Mouse (Mus musculus): ENCODE data around the gene Celsr3. TPM values are rescaled to one million over a fixed set of nuclear protein-coding genes. Genes with fewer than 3 reads are reported as not detected.

The Celsr3 gene
- polyA plus RNA-seq, 1 experiment from 2014 or later, result 10.7 TPM

DNA sequence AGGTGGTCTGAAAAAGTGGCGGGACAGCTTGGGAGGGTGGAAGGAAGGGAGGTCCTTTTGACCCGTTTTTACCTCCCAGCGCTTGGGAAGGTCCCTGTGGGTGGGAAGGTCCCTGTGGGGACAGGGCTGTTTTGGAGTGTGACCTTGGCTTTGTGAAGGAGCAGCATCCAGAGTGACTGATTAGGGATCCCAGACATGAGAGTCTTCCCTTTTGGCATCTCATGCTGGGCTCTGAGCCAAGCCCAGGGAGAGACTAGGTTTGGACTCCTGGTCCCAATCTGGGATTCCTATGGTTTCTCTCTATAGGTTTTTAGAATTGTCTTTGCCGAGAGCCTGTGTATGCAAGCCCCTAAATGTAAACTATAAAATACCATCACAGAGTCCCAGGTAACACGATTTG, 15.6 kb upstream of the Celsr3 start:
- 84% methylated on average over 5 of the region's 5 CpGs for WGBS
- Histone ChIP-seq H3K27ac (ENCODE audit: low read depth, low read length) (no peak overlapping the region), H3K9ac (ENCODE audit: low read length) (no peak overlapping the region), H3K4me1 (ENCODE audit: control insufficient read depth, insufficient read depth, low read length) (peaks cover 6% of the 10 kb centered on the region), H3K36me3 (ENCODE audit: control insufficient read depth, insufficient read depth, low read length) (peaks cover 53% of the 10 kb centered on the region), H3K27me3 (replicated peaks; ENCODE audit: control insufficient read depth, insufficient read depth, low read length) (no peaks in the 10 kb centered on the region), H3K4me3 (ENCODE audit: low read depth, low read length) (no peak overlapping the region), H3K4me2 (ENCODE audit: low read length) (no peak overlapping the region), H3K9me3 (replicated peaks; ENCODE audit: control insufficient read depth, low read length) (no peaks in the 10 kb centered on the region)
- DNase-seq (ENCODE audit: low spot score) (no peak), ATAC-seq (no peak)

DNA sequence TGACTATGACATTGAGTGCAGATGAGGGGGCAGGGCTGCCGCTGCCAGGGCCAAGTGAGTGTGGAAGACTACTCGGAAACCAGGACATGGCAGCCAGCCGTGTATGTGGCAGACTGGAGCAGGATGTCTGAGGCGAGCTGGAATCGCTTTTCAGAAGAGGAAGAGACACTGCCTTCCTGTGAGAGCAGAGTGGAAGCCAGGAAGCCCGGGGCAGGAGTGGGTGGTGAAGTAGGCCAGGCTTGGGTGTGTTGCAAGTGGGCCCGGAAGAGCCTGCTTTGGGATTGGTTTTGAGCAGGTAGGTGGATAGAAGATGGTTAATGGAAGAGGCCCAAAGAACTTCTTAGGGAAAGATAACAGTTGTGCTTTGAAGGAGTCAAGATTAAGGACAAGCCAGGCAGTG, 10.6 kb upstream of the Celsr3 start:
- Histone ChIP-seq H3K9me3 (replicated peaks; ENCODE audit: control insufficient read depth, low read length) (no peaks in the 10 kb centered on the region), H3K36me3 (ENCODE audit: control insufficient read depth, insufficient read depth, low read length) (peaks cover 57% of the 10 kb centered on the region), H3K4me2 (ENCODE audit: low read length) (no peak overlapping the region), H3K9ac (ENCODE audit: low read length) (no peak overlapping the region), H3K4me3 (ENCODE audit: low read depth, low read length) (no peak overlapping the region), H3K4me1 (ENCODE audit: control insufficient read depth, insufficient read depth, low read length) (no peaks in the 10 kb centered on the region), H3K27ac (ENCODE audit: low read depth, low read length) (no peak overlapping the region), H3K27me3 (replicated peaks; ENCODE audit: control insufficient read depth, insufficient read depth, low read length) (no peaks in the 10 kb centered on the region)
- no peak for ATAC-seq
- DNase-seq (ENCODE audit: low spot score), result no peak
- WGBS, result 83% methylated on average over 7 of the region's 7 CpGs

DNA sequence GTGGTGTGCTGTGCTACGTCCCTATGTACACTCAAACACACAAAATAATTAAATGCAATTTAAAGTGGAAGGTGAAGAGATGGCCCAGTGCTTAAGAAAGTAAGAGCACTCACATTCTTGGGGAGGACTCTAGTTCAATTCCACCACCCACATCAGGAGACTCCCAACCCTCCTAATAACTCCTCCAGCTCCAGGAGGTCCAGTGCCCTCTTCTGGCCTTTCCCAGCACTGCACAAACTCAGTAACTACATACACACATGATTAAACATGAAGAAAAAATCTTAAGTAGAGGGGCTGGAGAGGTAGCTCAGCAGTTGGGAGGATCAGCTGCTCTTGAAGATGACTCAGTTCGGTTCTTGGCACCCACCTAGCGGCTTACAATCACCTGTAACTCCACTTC, 6.6 kb upstream of the Celsr3 start:
- ATAC-seq (no peak), DNase-seq (ENCODE audit: low spot score) (peak; percentile 62)
- Histone ChIP-seq H3K4me2 (ENCODE audit: low read length) (no peak overlapping the region), H3K4me1 (ENCODE audit: control insufficient read depth, insufficient read depth, low read length) (0 out of 2 replicates have a peak, but pooled peaks cover 2% of the 10 kb centered on the region), H3K36me3 (ENCODE audit: control insufficient read depth, insufficient read depth, low read length) (peaks cover 34% of the 10 kb centered on the region), H3K27me3 (replicated peaks; ENCODE audit: control insufficient read depth, insufficient read depth, low read length) (peaks cover 9% of the 10 kb centered on the region; the same call in 1 of the 2 replicates), H3K9ac (ENCODE audit: low read length) (no peak overlapping the region), H3K27ac (ENCODE audit: low read depth, low read length) (no peak overlapping the region), H3K4me3 (ENCODE audit: low read depth, low read length) (no peak overlapping the region), H3K9me3 (replicated peaks; ENCODE audit: control insufficient read depth, low read length) (no peaks in the 10 kb centered on the region)
- WGBS, result 52% methylated on average over 3 of the region's 3 CpGs

DNA sequence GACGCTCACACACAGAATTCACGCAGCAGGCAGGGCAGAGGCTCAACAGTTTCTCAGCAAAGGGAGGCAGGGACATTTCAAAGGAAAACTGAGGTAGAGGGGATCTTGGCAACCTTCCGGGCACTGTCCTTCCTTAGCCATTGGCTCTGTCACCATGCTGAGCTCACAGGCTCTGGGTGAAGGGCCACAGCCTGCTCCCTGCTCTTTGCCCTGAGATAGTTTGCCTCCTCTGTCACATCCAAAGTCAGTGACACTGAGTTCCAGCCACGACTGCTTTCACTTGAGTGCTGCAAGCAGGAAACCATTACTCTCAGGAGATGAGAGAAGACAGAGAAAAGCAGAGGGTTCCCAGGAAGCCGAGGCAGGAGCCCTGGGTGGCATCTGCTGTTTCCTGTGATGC, 6.0 kb upstream of the Celsr3 start:
- H3K27ac ChIP-seq (ENCODE audit: low read depth, low read length), result no peak overlapping the region
- H3K4me2 ChIP-seq (ENCODE audit: low read length), result no peak overlapping the region
- H3K9ac ChIP-seq (ENCODE audit: low read length), result no peak overlapping the region
- ATAC-seq, result no peak
- no peak for DNase-seq (ENCODE audit: low spot score)
- WGBS, result 75% methylated on average over 5 of the region's 5 CpGs
- 0 out of 2 replicates have a peak, but pooled peaks cover 3% of the 10 kb centered on the region for H3K4me1 ChIP-seq (ENCODE audit: control insufficient read depth, insufficient read depth, low read length)
- H3K27me3 ChIP-seq (replicated peaks; ENCODE audit: control insufficient read depth, insufficient read depth, low read length), result peaks cover 9% of the 10 kb centered on the region; the same call in 1 of the 2 replicates
- H3K4me3 ChIP-seq (ENCODE audit: low read depth, low read length), result no peak overlapping the region
- H3K9me3 ChIP-seq (replicated peaks; ENCODE audit: control insufficient read depth, low read length), result no peaks in the 10 kb centered on the region
- peaks cover 28% of the 10 kb centered on the region for H3K36me3 ChIP-seq (ENCODE audit: control insufficient read depth, insufficient read depth, low read length)

DNA sequence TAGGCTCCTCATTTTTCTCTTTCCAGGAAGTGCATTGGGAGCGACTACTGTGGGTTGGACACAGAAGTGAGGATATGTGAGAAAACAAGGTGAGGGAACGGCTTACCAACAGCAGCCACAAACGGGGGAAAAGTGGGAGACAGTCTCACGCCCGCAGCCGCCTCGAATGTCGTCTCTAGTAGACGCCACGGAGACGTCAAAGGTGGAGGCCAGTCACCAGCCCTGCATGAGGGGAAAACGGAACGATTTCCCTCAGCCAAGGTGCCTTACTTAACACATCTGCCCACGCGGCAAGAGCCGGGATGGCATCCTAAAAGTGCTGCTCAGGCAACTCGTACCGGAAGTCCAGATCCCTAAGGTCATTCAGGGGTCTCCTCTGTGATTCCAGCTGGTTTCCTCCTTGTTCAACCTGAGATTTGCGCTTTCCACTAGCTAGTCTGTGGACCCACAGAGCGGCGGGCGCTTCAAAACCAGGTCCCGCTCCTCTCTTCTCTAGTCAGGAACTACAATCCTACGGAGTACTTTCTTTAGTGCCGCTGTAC, 1.9 kb upstream of the Celsr3 start:
- Histone ChIP-seq H3K9ac (ENCODE audit: low read length) (peak overlapping the region; percentile 89), H3K4me1 (ENCODE audit: control insufficient read depth, insufficient read depth, low read length) (peaks cover 12% of the 10 kb centered on the region; the same call in 1 of the 2 replicates), H3K4me2 (ENCODE audit: low read length) (peak overlapping the region; percentile 73), H3K4me3 (ENCODE audit: low read depth, low read length) (peak overlapping the region; percentile 75), H3K27ac (ENCODE audit: low read depth, low read length) (peak overlapping the region; percentile 2; the same call in 1 of the 2 replicates), H3K9me3 (replicated peaks; ENCODE audit: control insufficient read depth, low read length) (no peaks in the 10 kb centered on the region), H3K36me3 (ENCODE audit: control insufficient read depth, insufficient read depth, low read length) (peaks cover 18% of the 10 kb centered on the region), H3K27me3 (replicated peaks; ENCODE audit: control insufficient read depth, insufficient read depth, low read length) (peaks cover 9% of the 10 kb centered on the region; the same call in 1 of the 2 replicates)
- DNase-seq (ENCODE audit: low spot score) (no peak), ATAC-seq (no peak)
- WGBS, result 5% methylated on average over 25 of the region's 25 CpGs

DNA sequence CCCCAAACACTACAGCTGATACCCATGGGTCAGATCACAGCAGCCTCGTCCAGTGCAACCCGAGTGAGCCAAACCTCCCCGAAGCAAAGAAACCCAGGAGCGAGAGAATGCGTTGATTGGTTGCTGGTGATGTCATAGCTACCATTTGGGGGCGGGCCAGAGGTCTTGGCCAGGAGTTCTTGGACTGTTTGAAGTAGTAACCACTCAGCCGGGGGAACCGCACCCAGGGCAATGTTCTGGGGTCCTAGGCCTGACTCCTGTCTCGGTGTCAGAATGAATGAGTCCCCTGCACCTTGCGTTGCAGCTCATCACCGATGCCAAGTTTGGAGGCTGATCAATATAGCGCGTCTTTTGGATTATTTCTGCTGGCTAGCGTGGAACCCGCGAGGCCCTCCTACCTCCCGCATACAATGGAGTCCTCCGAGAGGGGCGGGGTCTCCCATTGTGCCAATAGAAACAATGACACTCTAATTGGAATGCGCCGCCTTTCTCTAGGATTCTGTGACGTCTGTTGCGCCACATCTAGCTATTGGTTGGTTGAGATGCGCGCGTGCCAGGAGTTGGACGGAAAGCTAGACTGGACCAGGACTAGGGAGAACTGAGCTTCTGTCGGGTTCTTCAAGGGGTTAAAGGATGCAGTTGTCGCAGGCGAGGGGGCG, 1.2 kb upstream of the Celsr3 start:
- Histone ChIP-seq H3K36me3 (ENCODE audit: control insufficient read depth, insufficient read depth, low read length) (peaks cover 24% of the 10 kb centered on the region), H3K27me3 (replicated peaks; ENCODE audit: control insufficient read depth, insufficient read depth, low read length) (peaks cover 15% of the 10 kb centered on the region; the same call in 1 of the 2 replicates), H3K4me1 (ENCODE audit: control insufficient read depth, insufficient read depth, low read length) (peaks cover 17% of the 10 kb centered on the region; the same call in 1 of the 2 replicates), H3K27ac (ENCODE audit: low read depth, low read length) (peak overlapping the region; percentile 70), H3K4me3 (ENCODE audit: low read depth, low read length) (peak overlapping the region; percentile 75), H3K4me2 (ENCODE audit: low read length) (peak overlapping the region; percentile 73), H3K9me3 (replicated peaks; ENCODE audit: control insufficient read depth, low read length) (no peaks in the 10 kb centered on the region), H3K9ac (ENCODE audit: low read length) (peak overlapping the region; percentile 89)
- DNase-seq (ENCODE audit: low spot score) (peak; percentile 97), ATAC-seq (peak; percentile 82)
- WGBS, result under 1% methylated on average over 31 of the region's 31 CpGs

DNA sequence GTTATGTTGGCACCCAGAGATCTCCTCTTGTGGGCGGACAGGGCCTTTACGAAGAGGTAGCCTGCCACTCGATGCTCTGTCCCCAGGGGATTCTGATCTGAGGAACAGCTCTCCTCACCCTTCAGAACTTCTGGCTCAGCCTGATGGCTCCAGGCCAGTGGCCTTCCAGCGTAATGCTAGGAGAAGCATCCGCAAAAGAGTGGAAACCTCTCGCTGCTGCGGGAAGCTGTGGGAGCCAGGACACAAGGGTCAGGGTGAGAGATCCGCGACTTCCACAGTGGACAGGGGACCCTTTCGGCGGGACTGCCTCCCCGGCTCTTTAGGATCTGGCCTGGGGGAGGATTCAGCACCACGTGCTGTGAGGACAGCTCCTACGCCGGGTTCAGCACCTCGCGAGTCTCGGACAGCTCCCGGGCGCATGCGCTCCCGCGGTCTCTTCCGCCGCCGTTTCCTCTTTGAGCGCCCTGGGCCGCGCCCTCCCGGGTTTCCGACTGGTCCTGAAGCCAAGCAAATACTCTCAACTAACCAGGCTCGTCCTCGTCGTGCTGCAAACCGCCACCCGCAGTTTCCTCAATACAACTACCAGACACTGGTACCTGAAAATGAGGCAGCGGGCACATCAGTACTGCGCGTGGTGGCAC, 700 bp downstream of the Celsr3 start:
- ATAC-seq, result peak; percentile 11; the same call in 1 of the 2 replicates
- Histone ChIP-seq H3K4me1 (ENCODE audit: control insufficient read depth, insufficient read depth, low read length) (peaks cover 32% of the 10 kb centered on the region), H3K4me3 (ENCODE audit: low read depth, low read length) (peak overlapping the region; percentile 75), H3K27me3 (replicated peaks; ENCODE audit: control insufficient read depth, insufficient read depth, low read length) (peaks cover 25% of the 10 kb centered on the region; the same call in 1 of the 2 replicates), H3K36me3 (ENCODE audit: control insufficient read depth, insufficient read depth, low read length) (peaks cover 37% of the 10 kb centered on the region), H3K9ac (ENCODE audit: low read length) (peak overlapping the region; percentile 89), H3K9me3 (replicated peaks; ENCODE audit: control insufficient read depth, low read length) (no peaks in the 10 kb centered on the region), H3K27ac (ENCODE audit: low read depth, low read length) (peak overlapping the region; percentile 72), H3K4me2 (ENCODE audit: low read length) (peak overlapping the region; percentile 73)
- peak; percentile 67 for DNase-seq (ENCODE audit: low spot score)
- WGBS, result under 1% methylated on average over 36 of the region's 39 CpGs

DNA sequence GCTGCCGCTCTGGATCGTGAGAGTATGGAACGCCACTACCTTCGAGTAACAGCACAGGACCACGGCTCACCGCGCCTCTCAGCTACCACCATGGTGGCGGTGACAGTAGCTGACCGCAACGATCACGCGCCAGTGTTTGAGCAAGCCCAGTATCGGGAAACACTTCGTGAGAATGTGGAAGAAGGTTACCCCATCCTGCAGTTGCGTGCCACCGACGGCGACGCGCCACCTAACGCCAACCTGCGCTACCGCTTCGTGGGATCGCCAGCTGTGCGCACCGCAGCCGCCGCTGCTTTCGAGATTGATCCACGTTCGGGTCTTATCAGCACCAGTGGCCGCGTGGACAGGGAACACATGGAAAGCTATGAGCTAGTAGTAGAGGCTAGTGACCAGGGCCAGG, 1.3 kb downstream of the Celsr3 start:
- Histone ChIP-seq H3K27ac (ENCODE audit: low read depth, low read length) (no peak overlapping the region; the same call in 1 of the 2 replicates), H3K9ac (ENCODE audit: low read length) (peak overlapping the region; percentile 89), H3K4me3 (ENCODE audit: low read depth, low read length) (peak overlapping the region; percentile 75), H3K4me2 (ENCODE audit: low read length) (peak overlapping the region; percentile 73), H3K36me3 (ENCODE audit: control insufficient read depth, insufficient read depth, low read length) (peaks cover 42% of the 10 kb centered on the region), H3K9me3 (replicated peaks; ENCODE audit: control insufficient read depth, low read length) (no peaks in the 10 kb centered on the region), H3K27me3 (replicated peaks; ENCODE audit: control insufficient read depth, insufficient read depth, low read length) (peaks cover 25% of the 10 kb centered on the region; the same call in 1 of the 2 replicates), H3K4me1 (ENCODE audit: control insufficient read depth, insufficient read depth, low read length) (peaks cover 37% of the 10 kb centered on the region)
- WGBS, result 13% methylated on average over 34 of the region's 34 CpGs
- ATAC-seq, result no peak
- no peak for DNase-seq (ENCODE audit: low spot score)
